Mouse (Mus musculus): Measurements from ENCODE around the gene Tas2r140.

Gene Tas2r140

DNA sequence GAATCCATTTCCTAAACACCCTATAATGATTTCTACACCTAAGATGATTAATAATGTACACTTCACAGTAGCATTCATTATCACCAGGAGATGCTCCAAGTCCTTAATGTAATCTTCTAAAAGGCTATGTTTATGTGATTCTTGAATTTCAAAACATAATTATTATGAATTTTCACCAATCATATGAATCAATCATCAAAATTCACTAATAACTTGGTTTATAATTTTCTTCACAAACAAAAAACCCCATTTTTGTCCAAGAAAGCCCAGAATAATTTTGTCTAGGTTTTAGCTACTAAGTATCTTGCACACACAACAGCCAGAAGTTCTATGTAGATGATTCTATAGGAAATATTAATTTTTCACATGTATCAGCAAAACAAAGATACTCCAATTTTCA is at the start of gene Tas2r140:
Gene Tas2r140 (minus strand): TSS at position 101 of the 400 bp plus-strand sequence.
- no peak for DNase-seq (ENCODE audit: low spot score in 2 of 2)

DNA sequence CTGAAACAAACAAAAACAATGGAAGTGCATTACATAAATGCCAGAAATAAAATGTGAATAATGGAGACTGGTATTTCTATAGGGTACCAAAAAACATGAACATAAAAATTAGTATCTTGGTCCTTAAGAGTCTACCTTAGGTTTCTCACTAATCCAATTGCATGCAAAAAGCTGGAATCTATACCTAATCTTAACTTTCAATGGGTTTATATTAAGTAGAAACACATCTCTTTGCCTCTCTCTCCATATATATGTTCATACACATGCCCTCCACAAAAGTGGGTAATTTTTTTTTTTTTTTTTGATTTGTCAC is 48.9 kb upstream of the Tas2r140 start, which contains the start of gene Smim10l1:
Gene Smim10l1 (plus strand): TSS at position 301 of the 313 bp plus-strand sequence.
- no peak for DNase-seq (ENCODE audit: low spot score in 2 of 2)

DNA sequence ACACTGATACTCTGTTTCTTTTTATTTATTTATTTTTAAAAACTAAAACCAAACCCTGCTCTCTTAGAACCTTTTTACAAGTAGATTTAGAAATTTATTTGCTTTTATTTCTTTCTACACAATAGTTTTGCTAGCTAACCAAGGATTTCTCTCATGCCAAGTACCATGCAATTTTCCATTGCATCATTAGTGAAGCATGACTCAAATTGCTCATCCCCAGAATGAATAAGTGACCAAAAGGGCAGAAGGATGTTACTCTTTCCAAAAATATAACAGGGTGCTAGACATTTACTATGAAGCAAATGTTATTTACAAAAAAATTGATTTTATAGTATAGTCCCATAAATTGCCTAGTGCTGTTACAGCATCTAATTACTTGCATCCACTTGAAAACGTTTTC is 46.8 kb upstream of the Tas2r140 start:
- DNase-seq (ENCODE audit: low spot score in 2 of 2), result no peak

DNA sequence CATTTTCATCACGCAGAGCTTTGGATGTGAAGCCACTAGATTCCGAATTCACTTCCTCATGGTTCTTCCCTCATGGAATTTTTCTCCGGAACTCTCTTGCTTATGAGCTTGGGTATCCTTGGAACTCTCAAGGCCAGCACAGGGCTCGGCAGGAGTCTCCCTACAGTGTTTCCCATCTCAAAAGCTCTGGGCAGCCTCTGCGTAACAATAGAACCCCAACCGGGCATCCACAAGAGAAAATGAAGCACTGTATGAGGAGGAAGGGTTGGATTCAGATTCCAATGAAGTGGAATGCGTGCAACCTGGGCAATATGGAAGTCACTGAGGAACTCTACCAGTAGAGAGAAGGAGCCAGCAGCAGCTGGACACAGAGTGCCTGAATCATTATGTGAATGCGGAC is 36.6 kb upstream of the Tas2r140 start:
- DNase-seq (ENCODE audit: low spot score in 2 of 2), result no peak

DNA sequence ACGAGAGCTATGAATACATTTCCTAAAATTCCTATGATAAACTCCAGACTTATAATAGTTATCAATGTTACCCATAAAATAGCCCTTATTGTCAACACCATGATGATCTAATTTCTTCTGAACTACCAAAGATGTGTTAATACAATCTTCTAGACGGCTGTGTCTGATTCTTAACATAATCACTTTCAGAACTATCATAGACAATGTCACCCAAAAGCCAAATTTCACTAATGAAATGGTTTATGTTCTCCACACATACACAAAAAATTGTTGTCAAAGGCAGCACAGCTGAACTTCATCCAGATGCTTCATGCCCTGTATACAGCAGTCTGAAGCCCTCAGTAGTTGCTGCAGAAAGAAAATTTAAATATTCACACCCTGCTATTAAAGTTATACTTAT is 18.6 kb downstream of the Tas2r140 start, which contains the start of gene Tas2r103:
Gene Tas2r103 (minus strand): TSS at position 101 of the 400 bp plus-strand sequence.
- no peak for DNase-seq (ENCODE audit: low spot score in 2 of 2)
